Mouse (Mus musculus) Patski (cell line): ENCODE measurements around the gene Tmem151a. TPM values are rescaled to one million over a fixed set of nuclear protein-coding genes. Genes with fewer than 3 reads are reported as not detected.
A peak's percentile ranks its signal among the peaks of the same experiment; 100 is the strongest.

Experiments used
- ATAC-seq: fragments of 100-300 bp; one replicate; pipeline ENCODE4 v1.8.0; 2021
- CTCF ChIA-PET: fragments of 350-600 bp; sonication (Branson Sonifier 250); formaldehyde crosslinking; loops from one replicate; lab custom pipeline; 2022; ENCODE audit warnings: inconsistent platforms; lab: Charles Lee
- POLR2A ChIA-PET: fragments of 350-600 bp; sonication (Branson Sonifier 250); formaldehyde crosslinking; loops from one replicate; lab custom pipeline; 2022; ENCODE audit warnings: antibody characterized with exemption, inconsistent platforms; lab: Charles Lee
- DNase-seq: peaks from one replicate; pipeline ENCODE4 v3.0.0-alpha.2; 2011; ENCODE audit warnings: low read depth, low spot score
- H3K27me3 ChIP-seq: fragments of 371-371 bp; one replicate; pipeline ENCODE4 v1.5.1; 2021
- CTCF ChIP-seq: fragments of 100-300 bp; IDR thresholded peaks from one replicate; pipeline ENCODE4 v1.5.1; 2021
- in situ Hi-C: fragments of 300-500 bp; cut with MboI; formaldehyde crosslinking; loops from 3 replicates; pipeline ENCODE4 v1.11.1; 2018; ENCODE audit warnings: low pct_unique_long_range_greater_than_20kb, mixed read lengths
- polyA plus RNA-seq: library from polyadenylated mRNA; unstranded; gene quantifications from one replicate; pipeline ENCODE4 v1.2.3, GENCODE M21; 2021

Tmem151a gene
- polyA plus RNA-seq, 1 experiment from 2014 or later, result 0.39 TPM

GRCm38 (mm10) chr19:5050047-5050905, 35.1 kb downstream of the Tmem151a start, which contains the start of gene Rin1:
Rin1 (plus strand) TSS chr19:5050481.
- in situ Hi-C loops, result no loop called here
- DNase-seq, result peak; percentile 88

DNA sequence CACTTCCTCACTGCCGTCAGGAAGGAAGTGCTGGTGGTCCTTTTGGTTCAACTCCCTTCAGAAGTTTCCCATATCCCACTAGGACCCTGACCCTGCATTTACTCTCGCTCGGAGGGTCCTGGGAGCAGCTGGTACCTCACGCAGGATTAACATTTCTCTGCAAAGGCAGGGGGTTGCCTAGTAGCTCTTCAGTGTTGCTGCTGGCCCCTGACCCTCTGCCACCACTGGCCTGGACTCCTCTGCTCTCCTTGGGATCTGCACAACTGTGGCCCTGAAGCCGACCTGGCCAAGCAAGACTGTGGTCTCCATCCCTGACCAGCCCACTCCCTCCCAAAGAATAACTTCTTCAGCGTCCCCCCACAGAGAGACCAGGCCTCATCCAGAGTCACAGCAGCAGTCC, 36.0 kb downstream of the Tmem151a start:
- ATAC-seq, result no peak
- no peak for TF ChIP-seq CTCF
- POLR2A ChIA-PET, result interaction anchor here (0.8 kb wide), 1 partner anchor 8 kb away, joined by 5 read pairs; the partner anchor contains the start of gene Brms1
- in situ Hi-C loops, result no loop called here
- DNase-seq, result no peak
- no peaks in the 10 kb centered on the region for H3K27me3 ChIP-seq
- CTCF ChIA-PET, result interaction anchor here (1.5 to 4.3 kb wide), 2 partner anchors 25 to 30 kb away, joined by 4 to 16 read pairs; no protein-coding TSS in a partner anchor

More at GRCm38 (mm10) chr19:5050047-5050905, 35.1 kb downstream of the Tmem151a start, which contains the start of gene Rin1:
- ATAC-seq, result peak; percentile 58
- ChIA-PET CTCF (interaction anchor here (0.6 to 5.0 kb wide), 13 partner anchors 10 to 204 kb away, joined by 3 to 32 read pairs (median 5); partner anchors contain the start of genes AC124502.3, B4gat1, Brms1 and Slc29a2), POLR2A (interaction anchor here (0.6 to 2.3 kb wide), 7 partner anchors 9 to 512 kb away, joined by 3 to 14 read pairs (median 4); partner anchors contain the start of genes AC124502.3, B4gat1 and Brms1)
- H3K27me3 ChIP-seq, result no peaks in the 10 kb centered on the region
- TF ChIP-seq CTCF, result no peak

GRCm38 (mm10) chr19:5048138-5049056, 36.9 kb downstream of the Tmem151a start:
- DNase-seq (no peak), ATAC-seq (no peak)
- no peaks in the 10 kb centered on the region for H3K27me3 ChIP-seq
- CTCF ChIA-PET, result interaction anchor here (0.9 to 4.3 kb wide), 4 partner anchors 10 to 31 kb away, joined by 3 to 16 read pairs (median 4); partner anchors contain the start of genes AC124502.3 and B4gat1
- in situ Hi-C loops, result no loop called here
- TF ChIP-seq CTCF, result no peak
- POLR2A ChIA-PET, result interaction anchor here (1.3 kb wide), 1 partner anchor 10 kb away, joined by 3 read pairs; the partner anchor contains the start of genes AC124502.3 and B4gat1

GRCm38 (mm10) chr19:5045531-5045930, 39.8 kb downstream of the Tmem151a start:
- no peaks in the 10 kb centered on the region for H3K27me3 ChIP-seq
- no peak for DNase-seq
- in situ Hi-C loops, result no loop called here
- no peak for ATAC-seq
- CTCF ChIA-PET, result interaction anchor here (0.8 kb wide), 2 partner anchors 9 to 10 kb away, joined by 3 read pairs; no protein-coding TSS in a partner anchor
- TF ChIP-seq CTCF, result no peak
- POLR2A ChIA-PET, result no interaction called here

- ChIA-PET CTCF (interaction anchor here (1.2 to 3.6 kb wide), 2 partner anchors 10 to 25 kb away, joined by 3 to 29 read pairs; partner anchors contain the start of gene Rin1), POLR2A (interaction anchor here (0.6 to 1.1 kb wide), 2 partner anchors 8 to 649 kb away, joined by 4 to 5 read pairs; no protein-coding TSS in a partner anchor)
- DNase-seq (no peak), ATAC-seq (no peak)
- no peaks in the 10 kb centered on the region for H3K27me3 ChIP-seq
- TF ChIP-seq CTCF, result no peak
- in situ Hi-C loops, result no loop called here
Measured at GRCm38 (mm10) chr19:5041588-5041987, 43.7 kb downstream of the Tmem151a start.

GRCm38 (mm10) chr19:5040862-5041523, 44.3 kb downstream of the Tmem151a start, which contains the start of gene Brms1:
Brms1 (plus strand) TSS chr19:5041354.
- in situ Hi-C loops, result no loop called here

GRCm38 (mm10) chr19:5039301-5040114, 45.8 kb downstream of the Tmem151a start:
- ChIA-PET CTCF (interaction anchor here (1.0 to 3.6 kb wide), 8 partner anchors 8 to 77 kb away, joined by 3 to 29 read pairs (median 4); partner anchors contain the start of genes Rin1 and Yif1a), POLR2A (interaction anchor here (0.7 to 2.4 kb wide), 4 partner anchors 8 to 27 kb away, joined by 3 to 14 read pairs (median 4); no protein-coding TSS in a partner anchor)
- DNase-seq (no peak), ATAC-seq (no peak)
- H3K27me3 ChIP-seq, result no peaks in the 10 kb centered on the region
- in situ Hi-C loops, result no loop called here
- TF ChIP-seq CTCF, result no peak

More at GRCm38 (mm10) chr19:5040862-5041523, 44.3 kb downstream of the Tmem151a start, which contains the start of gene Brms1:
- POLR2A ChIA-PET, result interaction anchor here (0.6 to 1.1 kb wide), 2 partner anchors 9 to 648 kb away, joined by 4 to 5 read pairs; no protein-coding TSS in a partner anchor
- ATAC-seq (peak; percentile 40), DNase-seq (no peak)
- H3K27me3 ChIP-seq, result no peaks in the 10 kb centered on the region
- CTCF ChIA-PET, result interaction anchor here (1.2 to 3.6 kb wide), 4 partner anchors 11 to 78 kb away, joined by 3 to 29 read pairs (median 4); partner anchors contain the start of gene Rin1
- no peak for TF ChIP-seq CTCF

- DNase-seq (no peak), ATAC-seq (peak; percentile 83)
- H3K27me3 ChIP-seq, result no peaks in the 10 kb centered on the region
- ChIA-PET CTCF (interaction anchor here (1.0 to 3.6 kb wide), 7 partner anchors 9 to 50 kb away, joined by 3 to 29 read pairs (median 4); partner anchors contain the start of genes Rin1 and Yif1a), POLR2A (interaction anchor here (0.6 to 2.4 kb wide), 4 partner anchors 9 to 187 kb away, joined by 3 to 14 read pairs (median 3); no protein-coding TSS in a partner anchor)
- TF ChIP-seq CTCF, result no peak
- in situ Hi-C loops, result no loop called here
Measured at GRCm38 (mm10) chr19:5038709-5039156, 46.6 kb downstream of the Tmem151a start, which contains the start of the genes B4gat1 and AC124502.3. B4gat1 (plus strand) TSS chr19:5038826. AC124502.3 (plus strand) TSS chr19:5038891.
